Mouse (Mus musculus) limb, embryonic 12.5 days (tissue): ENCODE data around the gene Fat4. TPM values are rescaled to one million over a fixed set of nuclear protein-coding genes. Genes with fewer than 3 reads are reported as not detected.

Experiments used
- ATAC-seq: fragments of 200-750 bp; cut with Nextera tagmentation; 2 replicates; pipeline ENCODE4 v1.8.0; 2017; ENCODE audit warnings: low read depth, moderate TSS enrichment; ENCODE audit not compliant: insufficient number of reproducible peaks, insufficient read depth, low FRiP score, low TSS enrichment
- H3K27ac ChIP-seq: fragments of 300-500 bp; sonication (generic); 2 replicates; pipeline ENCODE4 v1.5.1; 2016; ENCODE audit warnings: mild to moderate bottlenecking, moderate library complexity
- H3K27me3 ChIP-seq: fragments of 300-500 bp; sonication (generic); 2 replicates; pipeline ENCODE4 v1.6.1; 2016; ENCODE audit warnings: mild to moderate bottlenecking, moderate library complexity
- H3K36me3 ChIP-seq: fragments of 300-500 bp; sonication (generic); 2 replicates; pipeline ENCODE4 v1.6.1; 2016; ENCODE audit warnings: mild to moderate bottlenecking, moderate library complexity
- H3K4me1 ChIP-seq: fragments of 300-500 bp; sonication (generic); replicated peaks from 2 replicates; pipeline ENCODE4 v1.6.1; 2016
- H3K4me2 ChIP-seq: fragments of 300-500 bp; sonication (generic); 2 replicates; pipeline ENCODE4 v1.6.1; 2016; ENCODE audit warnings: mild to moderate bottlenecking, moderate library complexity
- H3K4me3 ChIP-seq: fragments of 300-500 bp; sonication (generic); replicated peaks from 2 replicates; pipeline ENCODE4 v1.5.1; 2016; ENCODE audit warnings: mild to moderate bottlenecking
- H3K9ac ChIP-seq: fragments of 300-500 bp; sonication (generic); replicated peaks from 2 replicates; pipeline ENCODE4 v1.6.1; 2016; ENCODE audit warnings: mild to moderate bottlenecking, moderate library complexity
- H3K9me3 ChIP-seq: fragments of 300-500 bp; sonication (generic); 2 replicates; pipeline ENCODE4 v1.6.1; 2016; ENCODE audit warnings: mild to moderate bottlenecking, moderate library complexity
- WGBS: fragments of 180-500 bp; shearing (Covaris S2); methylation state at CpG from one replicate; pipeline ENCODE4 v1.1.7; 2016; 5-methylcytosine and 5-hydroxymethylcytosine counted together
- polyA plus RNA-seq: library from polyadenylated mRNA; unstranded; fragments of >200 nt; fragmentation: Nextera tagmentation; extraction: Ambion mirVana; gene quantifications from 2 replicates; pipeline ENCODE4 v1.2.1, GENCODE M21; 2016

The Fat4 gene
- polyA plus RNA-seq, 1 experiment from 2014 or later = 15.5 TPM

DNA sequence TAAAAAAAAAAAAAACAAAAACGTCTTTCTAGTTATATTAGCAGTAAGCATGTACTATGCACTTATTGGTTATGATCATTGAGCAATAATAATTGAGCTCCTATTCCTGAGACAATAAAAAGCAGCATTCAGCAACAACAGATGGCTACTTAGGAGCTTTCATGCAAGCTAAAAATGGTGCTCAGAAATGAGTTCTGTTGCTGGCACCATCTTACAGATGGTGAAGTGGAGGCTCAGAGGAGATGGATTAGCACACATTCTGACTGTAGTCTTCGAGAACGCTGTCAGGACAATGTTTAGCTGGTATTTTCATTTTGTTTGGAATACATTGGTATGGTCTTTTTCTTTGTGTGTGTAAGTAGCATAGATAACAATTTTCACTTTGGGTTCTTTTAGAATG lies 20.1 kb downstream of the Fat4 start:
- H3K36me3 ChIP-seq = peaks cover 11% of the 10 kb centered on the region
- no peak overlapping the region for H3K4me2 ChIP-seq
- H3K9me3 ChIP-seq = no peaks in the 10 kb centered on the region
- no peak overlapping the region for H3K4me3 ChIP-seq
- H3K27me3 ChIP-seq = no peaks in the 10 kb centered on the region
- WGBS = 75% methylated on average over 3 of the region's 3 CpGs
- no peak overlapping the region for H3K27ac ChIP-seq
- no peak for ATAC-seq
- H3K4me1 ChIP-seq = peaks cover 16% of the 10 kb centered on the region
- no peak overlapping the region for H3K9ac ChIP-seq

DNA sequence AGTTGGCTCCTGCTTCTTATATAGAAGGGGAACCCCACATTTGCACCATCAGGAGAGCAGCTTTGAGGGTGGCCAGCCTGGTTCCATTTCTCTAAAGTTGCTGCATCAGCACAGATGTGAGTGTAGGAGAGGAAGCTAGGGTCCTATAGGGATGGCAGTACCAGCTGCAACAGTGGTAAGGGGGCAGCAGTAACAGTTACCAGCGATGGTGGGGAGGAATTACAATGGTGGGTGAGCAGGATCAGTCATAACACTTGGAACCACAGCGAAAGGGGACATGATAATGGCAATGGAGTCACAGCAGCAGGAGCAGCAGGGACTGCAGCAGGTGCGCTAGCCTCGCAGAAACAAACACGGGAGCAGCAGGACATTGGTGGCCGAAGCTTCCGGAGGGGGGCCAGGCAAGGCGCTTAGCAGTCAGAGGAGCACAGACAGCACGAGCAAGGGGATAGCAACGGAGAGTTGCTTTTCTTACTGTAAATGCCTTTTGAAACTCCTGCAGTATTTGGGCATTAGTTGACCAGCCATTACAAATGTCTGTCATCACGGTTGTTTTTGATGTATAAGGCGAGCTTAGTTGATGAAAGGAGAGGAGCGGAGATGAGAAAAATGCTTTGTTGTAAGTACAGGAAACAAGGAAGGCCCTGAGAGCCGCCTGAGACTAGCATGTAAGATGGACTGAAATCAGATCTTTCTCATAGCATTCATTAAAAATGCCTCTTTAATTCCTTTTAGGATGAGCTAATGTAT lies 21.1 kb downstream of the Fat4 start:
- H3K4me2 ChIP-seq = no peak overlapping the region

DNA sequence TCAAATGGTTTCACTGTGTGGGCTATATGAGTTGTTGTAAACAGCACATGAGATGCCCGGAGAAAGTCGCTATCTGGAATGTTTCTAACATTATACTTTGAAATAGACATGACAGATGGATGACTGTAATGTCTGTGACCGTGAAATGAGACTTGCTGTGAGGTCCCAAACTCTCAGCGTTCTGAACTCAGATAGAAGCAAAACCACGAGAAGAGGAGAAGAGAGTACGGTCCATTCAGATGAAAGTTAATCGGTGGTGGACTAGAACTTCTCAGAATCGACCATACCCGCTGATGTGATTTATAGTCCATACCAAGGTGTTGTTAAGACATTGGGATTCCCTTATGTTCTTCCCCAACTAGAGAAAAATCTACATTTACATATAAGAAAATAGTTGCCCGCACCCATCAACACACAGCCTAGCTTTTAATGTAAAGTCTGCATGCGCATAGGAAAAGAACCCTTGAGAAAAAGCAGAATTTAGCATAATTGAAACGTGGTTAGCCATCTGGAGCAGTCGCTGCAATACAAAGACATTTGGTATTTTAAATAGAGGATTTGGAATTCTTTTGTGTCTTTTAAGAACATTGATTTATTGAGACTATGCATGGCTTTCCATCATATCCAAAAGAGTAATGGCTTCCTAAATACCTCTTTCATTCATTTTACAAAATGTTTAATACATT lies 21.8 kb downstream of the Fat4 start:
- H3K36me3 ChIP-seq = no peaks in the 10 kb centered on the region
- H3K27ac ChIP-seq = no peak overlapping the region
- no peak overlapping the region for H3K4me3 ChIP-seq
- no peaks in the 10 kb centered on the region for H3K9me3 ChIP-seq
- WGBS = 74% methylated on average over 13 of the region's 13 CpGs
- no peak for ATAC-seq
- no peaks in the 10 kb centered on the region for H3K27me3 ChIP-seq
- H3K4me1 ChIP-seq = peaks cover 20% of the 10 kb centered on the region
- no peak overlapping the region for H3K4me2 ChIP-seq
- no peak overlapping the region for H3K9ac ChIP-seq

More for the DNA sequence above, 21.1 kb downstream of the Fat4 start:
- 41% methylated on average over 14 of the region's 14 CpGs for WGBS
- Histone ChIP-seq H3K4me3 (no peak overlapping the region), H3K27me3 (no peaks in the 10 kb centered on the region), H3K36me3 (peaks cover 5% of the 10 kb centered on the region), H3K27ac (no peak overlapping the region), H3K9ac (no peak overlapping the region), H3K9me3 (no peaks in the 10 kb centered on the region), H3K4me1 (peaks cover 20% of the 10 kb centered on the region)
- no peak for ATAC-seq

- H3K27me3 ChIP-seq = no peaks in the 10 kb centered on the region
- no peaks in the 10 kb centered on the region; the same call in 1 of the 2 replicates for H3K36me3 ChIP-seq
- H3K4me1 ChIP-seq = peaks cover 7% of the 10 kb centered on the region; the same call in 1 of the 2 replicates
- H3K4me3 ChIP-seq = no peak overlapping the region
- H3K9me3 ChIP-seq = no peaks in the 10 kb centered on the region
- 58% methylated on average over 5 of the region's 5 CpGs for WGBS
- no peak overlapping the region for H3K9ac ChIP-seq
- no peak overlapping the region for H3K4me2 ChIP-seq
- no peak for ATAC-seq
- no peak overlapping the region for H3K27ac ChIP-seq
These were observed 26.2 kb downstream of the Fat4 start for GRCm38 (mm10) chr3:38912768-38913487.

- 61% methylated on average over 11 of the region's 11 CpGs for WGBS
- H3K27me3 ChIP-seq = no peaks in the 10 kb centered on the region
- no peaks in the 10 kb centered on the region for H3K9me3 ChIP-seq
- H3K4me1 ChIP-seq = 0 out of 2 replicates have a peak, but pooled peaks cover 4% of the 10 kb centered on the region
- no peak overlapping the region for H3K9ac ChIP-seq
- ATAC-seq = no peak
- no peak overlapping the region for H3K4me3 ChIP-seq
- no peak overlapping the region for H3K4me2 ChIP-seq
- H3K27ac ChIP-seq = no peak overlapping the region
- no peaks in the 10 kb centered on the region; the same call in 1 of the 2 replicates for H3K36me3 ChIP-seq
These were observed 26.9 kb downstream of the Fat4 start for GRCm38 (mm10) chr3:38913488-38914105.

- Histone ChIP-seq H3K27ac (no peak overlapping the region), H3K27me3 (no peaks in the 10 kb centered on the region), H3K9me3 (no peaks in the 10 kb centered on the region), H3K36me3 (peaks cover 14% of the 10 kb centered on the region; the same call in 1 of the 2 replicates), H3K9ac (no peak overlapping the region), H3K4me1 (peaks cover 5% of the 10 kb centered on the region; the same call in 1 of the 2 replicates), H3K4me2 (no peak overlapping the region), H3K4me3 (no peak overlapping the region)
- ATAC-seq = no peak
- WGBS = 87% methylated on average over 2 of the region's 2 CpGs
These were observed 32.2 kb downstream of the Fat4 start for GRCm38 (mm10) chr3:38918926-38919325.

- Histone ChIP-seq H3K36me3 (peaks cover 14% of the 10 kb centered on the region; the same call in 1 of the 2 replicates), H3K4me3 (no peak overlapping the region), H3K27ac (no peak overlapping the region), H3K9ac (no peak overlapping the region), H3K4me2 (no peak overlapping the region), H3K4me1 (peaks cover 5% of the 10 kb centered on the region; the same call in 1 of the 2 replicates), H3K27me3 (no peaks in the 10 kb centered on the region), H3K9me3 (no peaks in the 10 kb centered on the region)
- 55% methylated on average over 2 of the region's 2 CpGs for WGBS
- ATAC-seq = no peak
These were observed 34.3 kb downstream of the Fat4 start for GRCm38 (mm10) chr3:38921031-38921430.

- Histone ChIP-seq H3K4me1 (peaks cover 9% of the 10 kb centered on the region; the same call in 1 of the 2 replicates), H3K27ac (no peak overlapping the region), H3K4me3 (no peak overlapping the region), H3K27me3 (no peaks in the 10 kb centered on the region), H3K9me3 (no peaks in the 10 kb centered on the region), H3K9ac (no peak overlapping the region), H3K4me2 (no peak overlapping the region), H3K36me3 (peaks cover 14% of the 10 kb centered on the region; the same call in 1 of the 2 replicates)
- 52% methylated on average over 7 of the region's 7 CpGs for WGBS
- ATAC-seq = no peak
These were observed 36.5 kb downstream of the Fat4 start for GRCm38 (mm10) chr3:38923251-38923686.

DNA sequence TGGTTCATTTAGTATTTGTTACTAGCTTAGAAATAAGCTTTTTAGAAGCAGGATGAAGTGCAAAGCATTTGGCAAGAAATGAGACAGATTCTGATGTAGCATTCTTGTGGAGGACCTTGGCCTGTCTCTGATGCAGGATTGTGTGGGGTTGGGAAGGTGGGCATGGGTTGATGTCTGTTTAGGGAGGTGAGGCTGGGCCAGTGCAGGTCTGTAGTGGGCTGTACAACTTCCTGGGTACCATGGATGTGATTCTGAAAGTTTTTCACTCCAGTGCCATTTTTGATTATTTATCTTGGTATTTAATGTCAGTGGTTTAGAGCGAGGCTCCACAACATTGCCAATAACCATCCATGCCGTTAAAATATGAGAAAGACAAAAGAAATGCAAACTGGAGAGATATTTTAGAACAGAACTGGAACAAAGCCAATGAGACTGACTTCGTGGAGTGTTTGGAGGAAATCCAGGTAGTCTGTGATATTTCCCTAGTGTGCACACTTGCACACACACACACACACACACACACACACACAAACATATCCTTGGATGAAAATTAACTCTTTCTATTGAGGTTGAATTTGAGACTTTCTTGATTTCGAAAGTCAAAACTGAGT lies 41.4 kb downstream of the Fat4 start:
- Histone ChIP-seq H3K27ac (no peak overlapping the region; the same call in 1 of the 2 replicates), H3K4me1 (peaks cover 5% of the 10 kb centered on the region; the same call in 1 of the 2 replicates), H3K9me3 (no peaks in the 10 kb centered on the region), H3K9ac (no peak overlapping the region), H3K4me2 (no peak overlapping the region), H3K36me3 (no peaks in the 10 kb centered on the region), H3K4me3 (no peak overlapping the region), H3K27me3 (no peaks in the 10 kb centered on the region)
- ATAC-seq = no peak
- 85% methylated on average over 4 of the region's 4 CpGs for WGBS

DNA sequence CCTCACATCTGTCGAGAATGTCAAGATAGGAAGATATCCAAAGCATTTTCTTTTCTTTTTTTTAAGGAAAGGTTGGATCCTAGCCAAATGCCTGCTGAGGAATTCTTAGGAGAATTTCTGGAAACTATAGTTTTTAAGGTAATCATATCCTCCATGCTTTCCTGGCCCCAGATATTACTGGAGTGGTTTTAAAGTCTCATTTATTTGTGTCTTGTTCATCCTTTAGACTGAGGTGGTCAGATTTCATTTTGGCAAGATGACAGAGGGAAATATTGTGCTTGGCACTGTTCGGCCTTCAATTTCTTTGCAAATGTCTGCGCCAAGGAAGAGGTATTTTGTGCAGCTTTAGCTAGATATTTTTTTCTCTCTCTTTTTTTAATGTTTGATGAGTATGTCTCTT lies 42.0 kb downstream of the Fat4 start:
- ATAC-seq = no peak
- WGBS = 80% methylated on average over 3 of the region's 3 CpGs
- 0 out of 2 replicates have a peak, but pooled peaks cover 5% of the 10 kb centered on the region for H3K4me1 ChIP-seq
- no peak overlapping the region for H3K9ac ChIP-seq
- H3K9me3 ChIP-seq = no peaks in the 10 kb centered on the region
- no peaks in the 10 kb centered on the region for H3K27me3 ChIP-seq
- H3K4me3 ChIP-seq = no peak overlapping the region
- no peak overlapping the region for H3K27ac ChIP-seq
- H3K36me3 ChIP-seq = no peaks in the 10 kb centered on the region
- H3K4me2 ChIP-seq = no peak overlapping the region
